Mouse (Mus musculus): ENCODE results near the gene Arap2. TPM values are rescaled to one million over a fixed set of nuclear protein-coding genes. Genes with fewer than 3 reads are reported as not detected.

Arap2 gene
- polyA plus RNA-seq (2017; shearing (Covaris generic)), result 20.8 TPM

GRCm38 (mm10) chr5:62765784-62766701 is at the start of gene Arap2:
Arap2 (minus strand) TSS chr5:62766159.

GRCm38 (mm10) chr5:62813402-62814071 is 47.6 kb upstream of the Arap2 start, which contains the start of gene Dthd1:
Dthd1 (plus strand) TSS chr5:62813823.

Other genes starting within 250 kb of the Arap2 start
- gene Dthd1, start 47.7 kb upstream of the Arap2 start, polyA plus RNA-seq (2017; shearing (Covaris generic)), result not detected